Mouse (Mus musculus) hindbrain, embryonic 15.5 days (tissue): ENCODE results near the gene Wasf2. TPM values are rescaled to one million over a fixed set of nuclear protein-coding genes. Genes with fewer than 3 reads are reported as not detected.
A peak's percentile ranks its signal among the peaks of the same experiment; 100 is the strongest.

Experiments used
- ATAC-seq: fragments of 200-750 bp; cut with Nextera tagmentation; 2 replicates; pipeline ENCODE4 v1.8.0; 2017; ENCODE audit warnings: low read depth, moderate number of reproducible peaks, moderate TSS enrichment; ENCODE audit not compliant: low FRiP score
- H3K27ac ChIP-seq: fragments of 300-500 bp; sonication (generic); replicated peaks from 2 replicates; pipeline ENCODE4 v1.5.1; 2015; ENCODE audit warnings: mild to moderate bottlenecking, inconsistent platforms
- H3K27me3 ChIP-seq: fragments of 300-500 bp; sonication (generic); 2 replicates; pipeline ENCODE4 v1.6.1; 2015; ENCODE audit warnings: control low read depth, inconsistent platforms
- H3K36me3 ChIP-seq: fragments of 300-500 bp; sonication (generic); 2 replicates; pipeline ENCODE4 v1.6.1; 2015; ENCODE audit warnings: control low read depth, inconsistent platforms
- H3K4me1 ChIP-seq: fragments of 300-500 bp; sonication (generic); replicated peaks from 2 replicates; pipeline ENCODE4 v1.6.1; 2015; ENCODE audit warnings: control low read depth, inconsistent platforms
- H3K4me2 ChIP-seq: fragments of 300-500 bp; sonication (generic); 2 replicates; pipeline ENCODE4 v1.6.1; 2015; ENCODE audit warnings: moderate library complexity, mild to moderate bottlenecking, inconsistent platforms
- H3K4me3 ChIP-seq: fragments of 300-500 bp; sonication (generic); 2 replicates; pipeline ENCODE4 v1.5.1; 2015; ENCODE audit warnings: mild to moderate bottlenecking, inconsistent platforms
- H3K9ac ChIP-seq: fragments of 300-500 bp; sonication (generic); 2 replicates; pipeline ENCODE4 v1.6.1; 2015; ENCODE audit warnings: inconsistent platforms
- H3K9me3 ChIP-seq: fragments of 300-500 bp; sonication (generic); 2 replicates; pipeline ENCODE4 v1.6.1; 2016; ENCODE audit warnings: control low read depth, inconsistent platforms
- WGBS: fragments of 180-500 bp; shearing (Covaris S2); methylation state at CpG from one replicate; pipeline ENCODE4 v1.1.7; 2015; 5-methylcytosine and 5-hydroxymethylcytosine counted together
- polyA plus RNA-seq: library from polyadenylated mRNA; unstranded; fragments of >200 nt; fragmentation: Nextera tagmentation; extraction: Ambion mirVana; gene quantifications from 2 replicates; pipeline ENCODE4 v1.2.1, GENCODE M21; 2015

The Wasf2 gene
- polyA plus RNA-seq, 1 experiment from 2014 or later, result 31.1 TPM

DNA sequence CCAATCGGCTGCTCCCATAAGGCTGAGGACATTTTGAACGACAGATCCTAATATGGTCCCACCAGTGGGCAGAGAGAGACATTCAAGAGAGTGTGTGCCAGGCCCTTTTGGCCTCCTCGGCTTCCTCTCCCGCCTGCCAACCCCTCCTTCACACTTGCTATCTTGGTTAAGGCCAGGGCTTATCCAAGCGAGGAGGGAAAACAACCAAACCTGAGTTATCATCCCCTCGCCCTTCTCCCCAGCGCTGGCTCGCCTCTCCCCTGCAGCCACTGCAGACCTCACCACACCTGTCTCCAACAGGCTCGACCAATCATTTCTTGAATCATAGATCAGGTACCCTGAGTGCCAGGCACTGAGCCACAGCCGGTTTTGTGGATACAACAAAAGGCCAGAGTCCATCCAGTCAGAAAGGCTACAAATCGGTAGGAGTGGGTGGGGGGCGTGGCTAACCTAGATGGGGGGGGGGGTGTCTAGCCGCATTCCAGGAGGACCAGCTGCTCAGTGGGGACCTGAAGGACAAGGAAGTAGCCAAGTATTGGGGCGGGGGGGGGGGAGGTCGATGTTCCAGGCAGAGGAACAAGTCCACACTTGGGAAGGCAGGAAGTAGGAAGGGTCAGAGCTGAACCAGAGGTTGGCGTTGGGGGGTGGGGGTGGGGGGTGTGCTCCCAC, 26.6 kb upstream of the Wasf2 start:
- Histone ChIP-seq H3K4me2 (peak overlapping the region; percentile 23), H3K27ac (no peak overlapping the region), H3K9me3 (no peaks in the 10 kb centered on the region), H3K36me3 (no peaks in the 10 kb centered on the region), H3K4me1 (peaks cover 25% of the 10 kb centered on the region), H3K4me3 (no peak overlapping the region), H3K27me3 (no peaks in the 10 kb centered on the region), H3K9ac (no peak overlapping the region)
- peak; percentile 35; the same call in 1 of the 2 replicates for ATAC-seq
- 29% methylated on average over 14 of the region's 16 CpGs for WGBS

DNA sequence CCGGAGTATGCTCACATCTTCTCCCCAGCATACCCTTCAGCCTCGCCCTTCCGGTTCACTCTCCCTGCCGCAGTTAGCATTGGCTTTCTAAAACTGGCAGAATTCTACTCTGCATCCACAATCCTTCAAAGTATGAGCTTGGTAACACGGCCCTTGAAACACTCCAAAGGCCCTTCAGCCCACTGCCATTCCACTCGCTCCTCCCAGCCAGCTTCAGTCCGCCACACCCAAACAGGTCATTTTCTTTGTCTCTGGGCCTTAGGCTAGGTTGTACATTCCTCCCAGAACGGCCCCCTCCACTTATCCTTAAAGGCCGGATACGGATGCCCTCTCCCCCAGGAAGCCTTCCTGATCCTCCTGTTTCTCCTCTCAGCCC, 26.1 kb upstream of the Wasf2 start:
- no peak overlapping the region for H3K4me3 ChIP-seq
- no peaks in the 10 kb centered on the region for H3K9me3 ChIP-seq
- no peak overlapping the region for H3K9ac ChIP-seq
- no peak overlapping the region for H3K27ac ChIP-seq
- no peaks in the 10 kb centered on the region for H3K36me3 ChIP-seq
- 43% methylated on average over 10 of the region's 10 CpGs for WGBS
- H3K4me1 ChIP-seq, result peaks cover 25% of the 10 kb centered on the region
- peak overlapping the region; percentile 23 for H3K4me2 ChIP-seq
- 0 out of 2 replicates have a peak, but pooled peaks have one; percentile 31 for ATAC-seq
- no peaks in the 10 kb centered on the region for H3K27me3 ChIP-seq

DNA sequence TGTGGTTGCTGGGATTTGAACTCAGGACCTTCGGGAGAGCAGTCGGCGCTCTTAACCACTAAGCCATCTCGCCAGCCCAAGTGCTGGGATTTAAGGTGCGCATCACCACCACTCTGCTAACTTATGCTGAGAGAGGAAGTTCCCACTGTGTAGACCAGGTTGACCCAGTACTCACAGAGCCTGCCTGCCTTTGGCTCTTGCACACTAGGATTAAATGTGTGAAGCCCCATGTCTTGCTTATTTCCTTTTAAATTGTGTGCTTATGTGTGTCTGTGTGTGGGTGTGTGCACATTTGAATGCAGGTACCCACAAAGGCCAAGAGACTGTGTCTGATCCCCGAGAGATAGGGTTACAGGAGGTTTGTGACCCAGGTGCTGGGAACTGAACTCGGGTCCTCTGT, 23.6 kb upstream of the Wasf2 start:
- Histone ChIP-seq H3K4me2 (no peak overlapping the region), H3K4me3 (no peak overlapping the region), H3K9ac (no peak overlapping the region), H3K36me3 (no peaks in the 10 kb centered on the region), H3K4me1 (peaks cover 24% of the 10 kb centered on the region), H3K9me3 (no peaks in the 10 kb centered on the region), H3K27ac (no peak overlapping the region), H3K27me3 (no peaks in the 10 kb centered on the region)
- WGBS, result 96% methylated on average over 7 of the region's 7 CpGs
- no peak for ATAC-seq

DNA sequence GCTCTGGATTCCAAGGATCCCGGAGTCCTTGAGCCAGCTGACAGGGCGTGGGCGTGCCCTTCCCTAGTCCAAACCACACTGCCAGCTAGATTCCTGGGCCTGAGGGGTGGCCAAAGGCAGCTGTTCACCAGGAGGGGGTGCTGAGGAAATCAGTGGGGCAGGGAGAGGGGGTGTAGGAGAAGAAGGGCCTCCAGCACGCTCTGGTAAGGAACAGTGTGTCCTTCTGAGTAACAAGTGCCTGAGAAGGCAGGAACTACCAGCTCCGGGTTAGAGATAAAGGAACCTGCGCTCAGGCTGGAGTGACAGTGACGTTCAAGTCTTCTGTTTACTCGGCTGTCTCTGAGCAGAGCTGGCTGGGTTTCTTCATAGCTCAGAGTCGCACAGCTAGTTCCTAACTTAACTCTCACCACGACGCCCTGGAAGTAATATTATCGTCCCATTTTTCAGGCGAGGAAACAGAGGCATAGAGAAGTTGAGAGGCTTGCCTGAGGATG, 22.5 kb upstream of the Wasf2 start:
- Histone ChIP-seq H3K9me3 (no peaks in the 10 kb centered on the region), H3K4me1 (peaks cover 14% of the 10 kb centered on the region), H3K27ac (no peak overlapping the region; the same call in 1 of the 2 replicates), H3K4me3 (no peak overlapping the region), H3K36me3 (no peaks in the 10 kb centered on the region), H3K9ac (no peak overlapping the region), H3K27me3 (no peaks in the 10 kb centered on the region), H3K4me2 (no peak overlapping the region)
- ATAC-seq, result no peak
- 54% methylated on average over 13 of the region's 13 CpGs for WGBS

DNA sequence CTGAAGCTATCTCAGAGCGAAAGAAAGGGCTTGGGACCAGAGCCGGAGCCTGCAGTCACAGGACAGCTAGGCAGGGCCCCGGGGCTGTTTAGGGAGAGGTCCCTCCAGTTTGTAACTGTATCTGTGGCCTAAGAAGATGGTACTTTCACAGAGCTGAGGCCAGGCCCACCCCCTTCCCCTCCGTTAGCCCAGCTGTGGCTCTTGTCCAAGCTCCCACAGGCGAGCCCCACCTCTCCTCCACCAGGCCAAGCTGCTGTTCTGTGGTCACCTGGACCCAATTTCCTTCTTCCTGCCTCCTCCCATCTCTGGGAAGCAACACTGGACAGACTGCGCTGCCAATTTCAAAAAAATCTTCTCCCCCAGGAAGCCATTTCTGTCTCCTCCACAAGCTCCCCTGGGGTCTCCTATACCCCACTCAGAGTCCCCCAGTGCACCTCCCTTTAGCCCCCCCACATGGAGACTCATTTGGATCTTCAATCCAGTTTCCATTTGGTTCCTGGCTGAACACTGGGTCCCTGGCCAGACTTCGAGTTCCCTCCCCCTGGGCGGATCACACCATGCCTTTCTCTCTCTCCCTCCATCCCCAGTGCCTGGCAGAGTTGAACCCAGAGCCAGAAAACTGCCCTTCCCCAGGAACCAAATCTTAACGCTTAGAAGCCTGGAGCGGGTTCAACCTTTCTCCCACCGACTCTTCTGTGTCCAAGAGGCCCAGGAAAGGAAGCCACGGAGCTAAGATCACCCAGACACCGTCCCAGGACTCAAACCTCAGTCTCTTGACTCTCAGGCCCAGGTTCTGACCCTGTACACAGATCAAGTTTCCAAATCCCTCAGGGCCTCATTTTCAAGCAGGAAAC, 21.6 kb upstream of the Wasf2 start:
- no peak overlapping the region for H3K4me3 ChIP-seq
- H3K9me3 ChIP-seq, result no peaks in the 10 kb centered on the region
- ATAC-seq, result no peak
- H3K27ac ChIP-seq, result no peak overlapping the region; the same call in 1 of the 2 replicates
- H3K36me3 ChIP-seq, result no peaks in the 10 kb centered on the region
- 69% methylated on average over 13 of the region's 13 CpGs for WGBS
- no peaks in the 10 kb centered on the region for H3K27me3 ChIP-seq
- H3K4me2 ChIP-seq, result no peak overlapping the region
- no peak overlapping the region for H3K9ac ChIP-seq
- H3K4me1 ChIP-seq, result peaks cover 8% of the 10 kb centered on the region

DNA sequence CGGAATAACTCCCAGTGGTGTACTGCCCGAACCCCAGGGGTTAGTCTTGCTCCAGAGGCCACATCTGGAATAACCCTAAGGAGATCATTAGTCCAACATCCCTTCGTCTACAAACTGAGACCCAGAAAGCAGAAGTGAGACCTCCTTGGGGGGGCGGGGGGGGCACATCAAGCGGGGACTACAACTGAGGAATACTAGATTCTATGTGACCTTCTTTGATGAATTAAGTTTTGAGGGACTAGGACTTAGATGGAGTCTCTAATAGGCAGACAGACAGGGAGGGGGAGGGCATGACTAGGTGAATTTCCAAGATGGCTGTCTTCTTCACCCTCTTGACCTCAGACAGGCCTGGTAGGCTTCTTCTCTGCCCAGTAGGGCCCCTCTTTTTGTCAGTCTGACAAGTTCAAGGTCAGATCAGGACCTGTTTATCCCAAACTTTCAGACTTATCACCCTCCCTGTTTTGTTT, 20.9 kb upstream of the Wasf2 start:
- Histone ChIP-seq H3K36me3 (no peaks in the 10 kb centered on the region), H3K4me2 (no peak overlapping the region), H3K27ac (no peak overlapping the region), H3K9ac (no peak overlapping the region), H3K4me3 (no peak overlapping the region), H3K9me3 (no peaks in the 10 kb centered on the region), H3K27me3 (no peaks in the 10 kb centered on the region), H3K4me1 (peaks cover 3% of the 10 kb centered on the region; the same call in 1 of the 2 replicates)
- no peak for ATAC-seq
- WGBS, result 75% methylated on average over 5 of the region's 5 CpGs

DNA sequence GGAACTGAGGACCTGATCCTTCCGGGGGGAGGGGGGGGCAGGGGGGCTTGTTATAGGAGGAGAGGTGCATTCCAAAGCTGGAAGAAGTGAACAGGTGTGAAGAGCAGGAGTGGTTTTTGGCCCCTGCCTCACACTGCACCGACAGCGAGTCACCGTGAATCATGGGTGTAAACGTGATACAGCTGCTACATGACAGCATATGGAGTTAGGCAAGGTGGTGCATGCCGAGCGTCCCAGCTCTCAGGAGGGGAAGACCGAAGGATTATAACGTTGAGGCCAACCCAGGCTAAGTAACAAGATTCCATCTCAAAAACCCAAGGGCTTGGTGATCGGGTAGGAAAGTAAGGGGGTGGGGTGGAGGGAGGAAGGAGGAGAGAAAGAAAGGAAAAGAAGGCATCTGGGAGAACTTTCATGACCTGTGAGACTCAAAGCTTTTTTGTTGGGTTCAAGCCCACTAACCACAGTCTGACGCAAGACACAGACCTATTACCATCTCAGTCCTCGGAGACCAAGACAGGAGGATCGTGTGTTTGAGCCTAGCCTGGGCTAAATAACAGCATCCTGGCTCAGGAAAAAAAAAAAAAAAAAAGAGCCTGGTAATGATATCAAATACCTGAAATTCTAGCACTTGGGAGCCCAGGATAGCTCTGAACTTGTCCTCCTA, 18.0 kb upstream of the Wasf2 start:
- ATAC-seq, result no peak
- Histone ChIP-seq H3K4me3 (no peak overlapping the region), H3K9me3 (no peaks in the 10 kb centered on the region), H3K4me1 (peaks cover 16% of the 10 kb centered on the region), H3K9ac (no peak overlapping the region), H3K27ac (no peak overlapping the region), H3K4me2 (no peak overlapping the region), H3K27me3 (no peaks in the 10 kb centered on the region), H3K36me3 (no peaks in the 10 kb centered on the region)
- WGBS, result 69% methylated on average over 13 of the region's 13 CpGs

DNA sequence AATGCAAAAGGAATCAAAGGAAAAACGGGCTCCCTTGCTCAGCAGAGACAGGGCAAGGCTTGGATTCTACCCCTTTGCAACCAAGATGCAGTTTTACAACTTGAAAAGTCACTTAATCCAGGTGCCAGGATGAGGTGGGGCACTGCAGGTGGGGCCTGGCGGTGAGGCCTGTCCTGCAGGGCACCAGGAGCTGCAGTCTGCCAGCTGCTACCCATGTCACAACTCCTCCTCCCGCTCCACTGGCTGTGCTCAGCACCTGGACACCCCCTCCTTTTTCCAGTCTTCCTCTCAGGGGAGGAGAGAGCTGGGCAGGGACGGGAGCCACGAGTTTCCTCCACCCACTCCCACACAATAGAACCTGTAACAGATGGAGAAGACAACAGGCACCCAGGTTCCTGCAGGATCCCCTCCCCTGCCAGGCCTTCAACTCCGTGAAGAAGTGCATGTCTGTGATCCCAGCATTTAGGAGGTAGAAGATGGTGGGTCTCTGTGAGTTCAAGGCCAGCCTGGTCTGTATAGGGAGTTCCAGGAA, 16.9 kb upstream of the Wasf2 start:
- H3K27ac ChIP-seq, result no peak overlapping the region
- no peaks in the 10 kb centered on the region for H3K9me3 ChIP-seq
- 53% methylated on average over 6 of the region's 6 CpGs for WGBS
- no peak for ATAC-seq
- peaks cover 25% of the 10 kb centered on the region for H3K4me1 ChIP-seq
- H3K4me2 ChIP-seq, result no peak overlapping the region
- no peaks in the 10 kb centered on the region for H3K36me3 ChIP-seq
- no peak overlapping the region for H3K9ac ChIP-seq
- H3K27me3 ChIP-seq, result no peaks in the 10 kb centered on the region
- no peak overlapping the region for H3K4me3 ChIP-seq

DNA sequence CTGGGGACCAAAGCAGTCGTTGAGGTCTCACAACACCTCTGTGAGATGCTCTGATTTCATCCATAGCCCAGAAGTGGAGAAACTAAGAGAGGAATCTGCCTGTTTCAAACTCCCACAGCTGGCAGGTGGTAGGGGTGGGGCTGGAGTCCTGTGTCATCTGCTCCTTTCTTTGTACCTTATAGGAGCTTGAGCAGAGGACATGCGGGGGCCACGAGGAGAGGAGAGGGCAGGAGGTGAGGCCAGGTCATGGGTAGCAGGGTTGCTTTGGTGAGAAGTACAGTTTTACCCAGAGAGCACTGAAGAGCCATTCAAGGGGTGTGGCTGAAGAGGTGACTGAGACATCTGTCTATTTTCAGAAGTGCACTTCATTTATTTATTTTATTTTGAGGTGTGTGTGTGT, 15.5 kb upstream of the Wasf2 start:
- Histone ChIP-seq H3K27ac (no peak overlapping the region), H3K27me3 (no peaks in the 10 kb centered on the region)
- 91% methylated on average over 3 of the region's 3 CpGs for WGBS

DNA sequence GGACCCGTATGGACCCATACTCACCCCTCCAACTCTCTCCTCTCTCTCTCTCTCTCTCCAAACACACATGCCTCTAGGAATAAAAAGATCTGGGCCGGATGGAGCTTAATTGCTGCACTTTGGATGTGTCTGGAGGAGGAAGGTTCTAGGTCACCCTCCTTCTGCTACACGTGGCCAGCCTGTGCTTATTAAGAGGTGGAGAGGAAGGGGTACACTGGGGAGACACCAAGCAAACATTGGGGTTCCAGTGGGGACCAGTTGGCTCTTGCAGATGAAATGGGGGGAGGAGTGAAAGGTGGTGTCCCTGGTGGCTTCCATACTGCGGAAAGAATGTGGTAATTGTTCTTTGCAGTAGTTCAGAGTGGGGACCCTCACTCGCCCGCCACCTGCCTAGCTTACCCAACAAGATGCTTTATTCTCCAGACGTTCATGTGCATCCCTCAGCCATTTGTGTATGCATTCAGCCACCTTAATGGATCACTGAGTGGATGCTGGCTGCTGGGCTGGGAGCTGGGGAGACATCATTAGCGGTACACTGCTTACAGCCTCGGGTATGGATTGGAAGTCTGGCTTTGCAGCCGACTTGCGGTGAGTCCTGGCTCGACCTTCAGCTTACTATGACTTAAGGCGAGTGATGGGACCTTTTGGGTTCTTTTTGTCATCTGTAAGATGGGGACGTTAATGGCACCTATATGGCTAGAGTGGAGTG, 14.4 kb upstream of the Wasf2 start:
- Histone ChIP-seq H3K9ac (no peak overlapping the region), H3K36me3 (no peaks in the 10 kb centered on the region), H3K4me2 (no peak overlapping the region), H3K27ac (peak overlapping the region; percentile 22; the same call in 1 of the 2 replicates), H3K4me1 (peaks cover 30% of the 10 kb centered on the region), H3K9me3 (no peaks in the 10 kb centered on the region), H3K27me3 (no peaks in the 10 kb centered on the region), H3K4me3 (no peak overlapping the region)
- 60% methylated on average over 14 of the region's 14 CpGs for WGBS
- no peak for ATAC-seq

More for the DNA sequence above, 15.5 kb upstream of the Wasf2 start:
- Histone ChIP-seq H3K9ac (no peak overlapping the region), H3K4me3 (no peak overlapping the region), H3K36me3 (no peaks in the 10 kb centered on the region), H3K4me2 (no peak overlapping the region), H3K4me1 (peaks cover 25% of the 10 kb centered on the region), H3K9me3 (no peaks in the 10 kb centered on the region)
- no peak for ATAC-seq

DNA sequence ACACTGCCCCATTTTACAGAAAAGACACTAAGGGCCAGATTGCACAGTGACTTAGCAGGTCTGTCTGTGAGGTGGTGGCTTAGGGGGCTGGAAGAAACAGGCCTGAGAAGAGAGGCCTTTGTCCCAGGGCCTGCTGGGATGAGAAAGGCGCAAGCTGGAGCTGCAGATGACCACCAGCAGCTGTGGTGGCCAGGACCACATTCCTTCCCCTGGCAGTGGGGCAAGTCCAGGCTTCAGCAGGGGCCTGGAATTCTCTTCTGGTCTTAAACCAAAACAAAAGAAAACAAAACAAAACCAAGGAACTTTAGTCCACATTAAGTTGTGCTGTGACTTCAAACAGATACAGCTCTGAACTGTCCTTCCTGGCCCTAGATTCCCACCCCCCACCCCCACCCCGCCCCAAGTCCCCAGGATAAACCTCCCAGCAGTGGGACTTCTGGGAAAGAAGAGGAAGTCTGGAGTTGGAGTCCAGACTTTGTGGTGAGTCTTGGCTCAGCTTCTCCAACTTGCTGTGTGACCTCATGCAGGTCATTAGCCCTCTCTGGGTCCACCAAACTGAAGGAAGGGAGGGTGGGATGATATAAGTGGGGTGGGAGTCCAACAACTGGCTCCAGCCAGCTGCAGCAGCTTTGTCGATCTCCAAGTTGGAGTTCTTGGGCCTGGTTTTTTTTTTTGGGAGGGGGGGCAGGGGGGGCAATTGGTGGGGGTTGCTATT, 13.4 kb upstream of the Wasf2 start:
- H3K4me3 ChIP-seq, result no peak overlapping the region
- peak overlapping the region; percentile 86 for H3K27ac ChIP-seq
- 58% methylated on average over 3 of the region's 3 CpGs for WGBS
- H3K4me1 ChIP-seq, result peaks cover 34% of the 10 kb centered on the region
- no peak overlapping the region for H3K4me2 ChIP-seq
- H3K9ac ChIP-seq, result no peak overlapping the region
- no peaks in the 10 kb centered on the region for H3K27me3 ChIP-seq
- no peak for ATAC-seq
- H3K9me3 ChIP-seq, result no peaks in the 10 kb centered on the region
- H3K36me3 ChIP-seq, result no peaks in the 10 kb centered on the region
